Mouse (Mus musculus) urinary bladder, postnatal 14 days (tissue): ENCODE data around the gene Myo16.

Experiments
- DNase-seq: peaks from one replicate; pipeline ENCODE4 v3.0.0; 2021; ENCODE audit warnings: low spot score

Myo16 gene

GRCm38 (mm10) chr8:10414684-10415212 lies 261.0 kb downstream of the Myo16 start:
- DNase-seq, result peak; percentile 80

GRCm38 (mm10) chr8:10415288-10415687 lies 261.6 kb downstream of the Myo16 start:
- no peak for DNase-seq

GRCm38 (mm10) chr8:10415885-10416284 lies 262.2 kb downstream of the Myo16 start:
- DNase-seq, result no peak

GRCm38 (mm10) chr8:10416806-10417205 lies 263.1 kb downstream of the Myo16 start:
- peak; percentile 33 for DNase-seq

- DNase-seq, result no peak
These were observed 263.6 kb downstream of the Myo16 start for GRCm38 (mm10) chr8:10417281-10417680.

GRCm38 (mm10) chr8:10418013-10418412 lies 264.3 kb downstream of the Myo16 start:
- no peak for DNase-seq

- no peak for DNase-seq
These were observed 265.3 kb downstream of the Myo16 start for GRCm38 (mm10) chr8:10418971-10419370.

- DNase-seq, result no peak
These were observed 266.0 kb downstream of the Myo16 start for GRCm38 (mm10) chr8:10419726-10420125.

GRCm38 (mm10) chr8:10420551-10420950 lies 266.8 kb downstream of the Myo16 start:
- DNase-seq, result no peak

- DNase-seq, result no peak
These were observed 267.9 kb downstream of the Myo16 start for GRCm38 (mm10) chr8:10421516-10422090.

GRCm38 (mm10) chr8:10435492-10435891 lies 281.8 kb downstream of the Myo16 start:
- no peak for DNase-seq

GRCm38 (mm10) chr8:10438772-10439171 lies 285.1 kb downstream of the Myo16 start:
- DNase-seq, result peak; percentile 65

- DNase-seq, result peak; percentile 21
These were observed 286.1 kb downstream of the Myo16 start for GRCm38 (mm10) chr8:10439595-10440453.

- DNase-seq, result no peak
These were observed 288.9 kb downstream of the Myo16 start for GRCm38 (mm10) chr8:10442562-10442961.

GRCm38 (mm10) chr8:10445011-10445410 lies 291.3 kb downstream of the Myo16 start:
- no peak for DNase-seq

GRCm38 (mm10) chr8:10448545-10448944 lies 294.8 kb downstream of the Myo16 start:
- no peak for DNase-seq

GRCm38 (mm10) chr8:10453046-10453445 lies 299.3 kb downstream of the Myo16 start:
- DNase-seq, result no peak

GRCm38 (mm10) chr8:10458151-10458649 lies 304.5 kb downstream of the Myo16 start:
- DNase-seq, result no peak

GRCm38 (mm10) chr8:10462271-10462670 lies 308.6 kb downstream of the Myo16 start:
- DNase-seq, result no peak

GRCm38 (mm10) chr8:10468490-10468889 lies 314.8 kb downstream of the Myo16 start:
- no peak for DNase-seq

- no peak for DNase-seq
These were observed 315.9 kb downstream of the Myo16 start for GRCm38 (mm10) chr8:10469658-10470057.

- no peak for DNase-seq
These were observed 316.6 kb downstream of the Myo16 start for GRCm38 (mm10) chr8:10470280-10470679.

GRCm38 (mm10) chr8:10472371-10472770 lies 318.7 kb downstream of the Myo16 start:
- DNase-seq, result no peak
